Mouse (Mus musculus): ENCODE data around the gene Ccdc27. TPM values are rescaled to one million over a fixed set of nuclear protein-coding genes. Genes with fewer than 3 reads are reported as not detected.
A peak's percentile ranks its signal among the peaks of the same experiment; 100 is the strongest.

Ccdc27 gene
- total RNA-seq, 2 experiments from 2014 or later: not detected

DNA sequence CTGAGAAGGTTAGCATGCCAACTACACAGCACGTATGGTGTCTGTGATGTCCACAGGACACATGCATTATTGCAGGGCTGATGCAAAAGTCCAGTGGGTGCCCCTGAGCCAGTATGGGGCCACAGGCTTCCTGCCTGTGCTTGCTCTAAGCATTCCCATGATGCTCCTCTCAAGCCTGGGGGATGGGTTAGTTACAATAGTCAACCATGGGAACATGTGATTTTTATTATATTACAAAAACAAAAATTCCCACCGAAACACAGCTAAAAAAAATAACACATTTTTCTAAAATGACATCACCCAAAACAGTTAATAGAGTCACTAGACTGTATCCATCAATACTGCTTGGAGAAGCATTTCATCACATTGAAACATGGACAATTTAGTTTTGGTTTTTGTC is 13.6 kb upstream of the Ccdc27 start:
- no peak for TF ChIP-seq CTCF (IDR thresholded peaks at IDR 0.05)
- Histone ChIP-seq H3K27ac (no peak overlapping the region), H3K4me3 (no peak overlapping the region)
- intact Hi-C loops (cut with DNase I): no loop called here
- DNase-seq: peak; percentile 17

DNA sequence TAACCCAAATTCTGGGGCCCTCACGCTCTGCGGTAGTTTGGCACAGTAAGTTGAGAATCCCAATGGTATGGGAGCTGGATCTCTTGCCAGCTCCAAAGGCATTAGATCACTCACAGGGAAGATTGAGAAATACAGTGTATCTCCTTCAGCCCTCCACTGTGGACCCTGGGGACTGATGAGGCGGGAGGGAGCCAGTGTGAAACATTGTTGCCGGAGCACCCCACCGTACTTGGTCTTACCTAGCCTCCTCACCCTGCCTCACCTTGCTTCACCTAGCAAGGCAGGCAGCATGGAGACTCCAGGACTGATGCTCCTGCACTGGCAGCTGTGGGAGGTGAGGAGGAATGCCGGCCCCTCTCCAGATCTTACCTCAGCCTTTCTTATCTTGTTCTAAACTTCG is 13.0 kb upstream of the Ccdc27 start:
- no peak overlapping the region for H3K27ac ChIP-seq
- intact Hi-C loops (cut with DNase I): no loop called here
- DNase-seq: peak; percentile 37
- no peak for TF ChIP-seq CTCF (IDR thresholded peaks at IDR 0.05)
- H3K4me3 ChIP-seq: no peak overlapping the region

DNA sequence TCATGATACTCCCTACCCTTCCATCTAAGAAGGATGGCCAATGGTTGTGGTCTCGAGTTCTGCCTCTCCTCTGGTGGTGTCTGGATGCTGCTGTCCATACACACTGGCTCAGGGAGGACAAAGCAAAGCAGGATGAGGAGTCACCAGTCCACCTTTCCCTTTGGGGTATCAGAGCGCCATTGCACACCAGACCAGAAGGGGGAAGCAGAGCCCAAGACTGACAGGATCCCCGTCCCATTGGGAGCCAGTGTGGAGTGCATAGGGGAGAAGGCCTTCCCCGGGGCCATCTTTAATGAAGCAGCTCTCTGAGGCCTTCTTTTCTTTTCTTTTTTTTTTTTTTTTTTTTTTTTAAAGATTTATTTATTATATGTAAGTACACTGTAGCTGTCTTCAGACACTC is 10.6 kb upstream of the Ccdc27 start:
- intact Hi-C loops (cut with DNase I): no loop called here
- DNase-seq: peak; percentile 8
- no peak overlapping the region for H3K27ac ChIP-seq
- no peak for TF ChIP-seq CTCF (IDR thresholded peaks at IDR 0.05)
- H3K4me3 ChIP-seq: no peak overlapping the region

DNA sequence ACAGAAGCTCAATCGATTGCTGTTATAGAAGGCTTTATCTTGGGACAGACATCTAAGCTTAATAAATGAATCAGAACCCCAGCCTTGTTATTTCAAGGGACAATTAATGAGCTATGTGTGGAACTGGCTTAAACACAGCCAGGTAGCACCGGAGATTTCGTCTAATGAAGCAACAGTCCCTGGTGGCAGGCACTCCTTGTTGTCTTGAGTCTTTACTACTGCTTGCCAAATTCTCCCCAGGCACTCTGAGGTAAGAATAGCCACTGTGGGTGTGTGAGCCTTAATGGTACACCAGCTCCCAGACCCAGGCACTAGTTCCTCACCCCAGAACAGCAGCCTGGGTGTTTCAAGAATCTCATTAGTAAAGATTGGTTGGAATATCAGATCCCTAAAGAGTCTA is 8.9 kb upstream of the Ccdc27 start:
- intact Hi-C loops (cut with DNase I): no loop called here
- H3K4me3 ChIP-seq: no peak overlapping the region
- TF ChIP-seq CTCF (IDR thresholded peaks at IDR 0.05): no peak

DNA sequence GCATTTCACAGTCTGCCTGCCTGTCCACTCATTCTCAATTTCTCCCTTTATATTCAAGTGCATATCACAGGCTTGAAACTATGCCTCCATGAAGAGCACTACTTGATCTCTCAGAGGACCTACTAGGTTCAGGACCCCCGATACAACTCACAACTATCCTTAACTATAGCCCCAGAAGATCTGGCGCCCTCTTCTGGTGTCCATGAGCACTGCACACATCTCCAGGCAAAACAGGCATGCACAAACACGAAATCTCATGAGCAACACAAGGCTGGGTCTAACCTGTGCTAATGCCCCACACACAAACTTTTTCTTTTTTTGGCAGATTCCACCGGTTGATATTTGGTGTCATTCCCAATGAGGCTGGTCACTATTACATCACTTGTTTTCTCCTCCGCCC is 3.4 kb upstream of the Ccdc27 start:
- intact Hi-C loops (cut with DNase I): no loop called here
- TF ChIP-seq CTCF (IDR thresholded peaks at IDR 0.05): peak; percentile 24; the same call in 1 of the 2 replicates
- no peak overlapping the region for H3K4me3 ChIP-seq
- H3K27ac ChIP-seq: no peak overlapping the region
- DNase-seq: no peak

More for the DNA sequence above, 8.9 kb upstream of the Ccdc27 start:
- DNase-seq: peak; percentile 2
- no peak overlapping the region for H3K27ac ChIP-seq

DNA sequence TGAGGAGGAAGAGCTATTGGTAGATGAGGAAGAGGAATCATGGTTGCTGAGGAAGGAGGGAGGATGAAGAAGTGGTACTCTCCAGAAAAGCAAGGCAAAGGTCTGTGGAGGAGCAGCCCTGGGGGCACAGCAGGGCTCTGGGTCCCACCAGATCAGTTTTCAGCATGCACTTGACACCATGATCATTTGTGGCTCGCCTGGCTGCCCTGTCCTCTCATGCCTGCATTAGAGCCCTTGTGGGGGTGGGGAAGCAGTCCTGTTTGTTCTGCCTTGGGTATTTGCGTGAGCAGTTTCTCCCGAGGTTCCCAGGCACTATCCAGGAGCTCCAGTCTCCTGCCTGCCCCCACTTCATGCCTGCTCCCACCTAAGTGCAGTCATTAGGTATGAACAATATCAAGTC is 5.4 kb downstream of the Ccdc27 start:
- no peak overlapping the region for H3K4me3 ChIP-seq
- no peak overlapping the region for H3K27ac ChIP-seq
- intact Hi-C loops (cut with DNase I): no loop called here
- DNase-seq: peak; percentile 6
- no peak for TF ChIP-seq CTCF (IDR thresholded peaks at IDR 0.05)

DNA sequence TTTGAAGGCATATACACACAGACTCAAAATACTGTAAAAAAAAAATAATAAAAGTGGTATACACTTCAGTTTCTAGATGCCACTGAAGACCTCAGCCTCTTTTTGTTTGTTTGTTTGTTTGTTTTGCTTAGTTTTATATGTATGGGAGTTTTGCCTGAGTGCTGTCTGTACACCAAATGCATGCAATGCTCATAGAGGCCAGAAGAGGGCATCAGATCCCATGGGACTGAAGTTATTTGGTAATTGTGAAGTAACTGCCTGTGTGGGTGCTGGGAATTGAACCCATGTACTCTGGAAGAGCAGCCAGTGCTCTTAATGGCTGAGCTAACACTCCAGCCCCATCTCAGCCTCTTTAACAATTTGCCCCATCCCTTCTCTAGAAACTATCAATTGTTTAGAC is 13.8 kb downstream of the Ccdc27 start:
- intact Hi-C loops (cut with DNase I): no loop called here
- DNase-seq: no peak
- peak; percentile 42 for TF ChIP-seq CTCF (IDR thresholded peaks at IDR 0.05)
- Histone ChIP-seq H3K27ac (no peak overlapping the region), H3K4me3 (no peak overlapping the region)

DNA sequence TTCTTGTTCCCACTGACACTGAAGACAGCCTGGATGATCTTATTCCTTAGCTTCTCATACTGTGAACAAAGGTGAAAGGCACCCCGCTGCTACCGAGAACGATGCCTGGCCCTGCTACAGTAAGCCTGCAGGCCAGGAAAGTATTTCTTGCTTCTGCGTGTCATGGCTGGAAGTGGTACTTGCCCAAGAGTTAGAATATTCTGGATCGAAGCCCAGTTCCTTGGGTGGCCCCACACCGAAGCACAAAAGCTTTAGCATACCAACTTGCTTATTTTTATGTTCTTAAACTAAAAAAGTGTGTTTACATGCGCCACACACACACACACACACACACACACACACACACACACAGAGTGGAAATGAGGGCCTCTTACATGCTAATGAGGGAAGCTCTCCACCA is 14.4 kb downstream of the Ccdc27 start:
- Histone ChIP-seq H3K27ac (no peak overlapping the region), H3K4me3 (no peak overlapping the region)
- DNase-seq: no peak
- intact Hi-C loops (cut with DNase I): no loop called here
- TF ChIP-seq CTCF (IDR thresholded peaks at IDR 0.05): no peak

DNA sequence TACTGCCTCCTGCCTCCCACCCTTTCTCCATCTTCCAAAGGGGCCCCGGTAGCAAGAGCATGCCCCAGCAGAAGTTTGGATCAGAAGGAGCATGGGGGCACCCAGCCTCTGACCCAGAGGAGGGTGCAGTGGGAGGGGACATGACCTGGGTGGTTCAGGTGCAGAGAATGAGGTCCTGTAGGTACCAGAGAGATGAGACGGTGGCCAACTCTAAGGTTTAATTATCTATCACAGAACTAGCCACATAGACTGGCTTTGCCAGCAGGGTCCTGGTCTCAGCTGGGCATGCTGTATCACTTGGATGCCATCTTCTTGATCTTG is 16.1 kb downstream of the Ccdc27 start:
- DNase-seq: no peak
- Histone ChIP-seq H3K27ac (peak overlapping the region; percentile 62; the same call in 1 of the 2 replicates), H3K4me3 (peak overlapping the region; percentile 72)
- intact Hi-C loops (cut with DNase I): no loop called here
- TF ChIP-seq CTCF (IDR thresholded peaks at IDR 0.05): no peak

DNA sequence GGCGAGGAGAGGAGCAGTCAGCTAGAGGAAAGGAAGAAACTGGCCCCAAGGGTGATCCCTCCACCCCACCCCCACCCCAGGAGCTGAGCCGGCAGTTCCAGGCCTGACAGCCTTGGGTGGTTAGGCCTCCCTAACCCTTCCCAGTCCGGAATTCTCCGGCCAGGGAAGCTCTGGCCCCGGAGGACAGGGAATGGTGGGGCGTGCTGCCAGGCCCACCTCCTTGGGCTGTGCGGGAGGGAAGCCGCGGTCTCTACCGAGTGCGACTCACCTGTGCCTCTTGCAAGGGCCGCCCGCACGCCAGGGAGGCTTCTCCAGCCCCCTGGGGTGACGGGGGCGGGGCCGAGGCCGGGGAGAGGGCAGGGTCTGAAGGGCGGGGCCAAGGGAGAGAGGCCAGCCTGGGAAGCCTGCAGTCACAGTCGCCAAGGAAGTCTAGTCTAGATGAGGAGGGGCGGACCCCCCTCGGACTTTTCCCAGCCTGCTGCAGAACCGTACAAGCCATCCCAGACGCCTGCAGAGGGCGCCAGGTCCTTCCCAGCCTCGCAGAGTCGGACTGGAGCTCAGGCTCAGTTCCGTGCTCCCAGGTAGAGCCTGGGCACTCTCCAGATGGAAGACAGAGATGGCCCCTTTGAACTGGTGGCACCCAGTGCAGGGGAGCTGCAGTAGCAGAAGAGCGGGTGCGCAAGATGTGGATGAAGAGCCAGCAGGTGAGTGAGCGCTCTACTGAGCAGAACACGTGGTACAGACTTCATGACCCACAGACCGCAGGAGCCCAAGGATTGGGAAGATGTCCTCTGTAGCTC is 16.6 kb downstream of the Ccdc27 start, which contains the start of gene Smim1:
Gene Smim1 (minus strand): TSS at position 590 of the 800 bp plus-strand sequence.
- Histone ChIP-seq H3K4me3 (peak within 1 kb of the TSS; percentile 72), H3K27ac (peak within 1 kb of the TSS; percentile 62)
- peak; percentile 79 for DNase-seq
- intact Hi-C loops (cut with DNase I): no loop called here
- TF ChIP-seq CTCF (IDR thresholded peaks at IDR 0.05): peak; percentile 61

DNA sequence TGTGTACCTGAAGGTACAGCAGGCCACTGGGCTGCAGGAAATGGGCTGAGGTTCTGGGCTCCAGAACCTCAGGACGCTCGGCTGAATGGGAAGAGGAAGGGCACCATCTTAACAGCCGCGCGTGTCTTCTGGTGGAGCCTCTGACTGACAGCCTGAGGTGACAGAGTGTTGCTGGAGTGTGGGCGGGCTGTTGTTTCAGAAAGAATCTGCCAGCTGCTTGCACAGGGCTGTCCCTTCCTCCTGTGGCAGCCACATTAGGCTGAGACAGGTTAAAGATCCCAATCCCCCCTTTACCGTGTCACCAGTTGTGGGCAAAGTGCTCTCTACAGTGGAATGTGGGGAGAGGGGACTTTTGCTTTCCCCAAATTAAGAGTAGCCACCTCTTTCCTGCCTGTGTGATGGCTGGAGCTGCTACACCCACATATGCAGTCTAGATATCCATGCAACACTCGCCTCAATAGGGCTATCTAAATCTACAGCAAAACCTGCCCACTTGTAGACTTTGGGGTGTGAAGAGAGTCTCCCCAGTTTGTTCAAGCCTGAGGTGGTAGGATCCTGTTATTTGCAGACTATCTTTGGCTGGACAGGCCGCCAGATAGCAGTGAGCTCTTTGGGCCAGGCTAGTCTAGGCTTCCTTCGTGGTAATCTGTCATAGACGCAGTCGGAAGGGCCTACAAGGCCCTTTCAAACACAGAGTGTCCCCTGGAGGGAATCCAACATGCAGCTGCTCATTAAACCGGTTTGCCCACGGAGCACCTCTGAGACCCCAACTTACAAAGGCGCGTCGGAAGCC is 17.6 kb downstream of the Ccdc27 start:
- intact Hi-C loops (cut with DNase I): no loop called here
- Histone ChIP-seq H3K4me3 (peak overlapping the region; percentile 72), H3K27ac (peak overlapping the region; percentile 62)
- no peak for TF ChIP-seq CTCF (IDR thresholded peaks at IDR 0.05)
- no peak for DNase-seq

DNA sequence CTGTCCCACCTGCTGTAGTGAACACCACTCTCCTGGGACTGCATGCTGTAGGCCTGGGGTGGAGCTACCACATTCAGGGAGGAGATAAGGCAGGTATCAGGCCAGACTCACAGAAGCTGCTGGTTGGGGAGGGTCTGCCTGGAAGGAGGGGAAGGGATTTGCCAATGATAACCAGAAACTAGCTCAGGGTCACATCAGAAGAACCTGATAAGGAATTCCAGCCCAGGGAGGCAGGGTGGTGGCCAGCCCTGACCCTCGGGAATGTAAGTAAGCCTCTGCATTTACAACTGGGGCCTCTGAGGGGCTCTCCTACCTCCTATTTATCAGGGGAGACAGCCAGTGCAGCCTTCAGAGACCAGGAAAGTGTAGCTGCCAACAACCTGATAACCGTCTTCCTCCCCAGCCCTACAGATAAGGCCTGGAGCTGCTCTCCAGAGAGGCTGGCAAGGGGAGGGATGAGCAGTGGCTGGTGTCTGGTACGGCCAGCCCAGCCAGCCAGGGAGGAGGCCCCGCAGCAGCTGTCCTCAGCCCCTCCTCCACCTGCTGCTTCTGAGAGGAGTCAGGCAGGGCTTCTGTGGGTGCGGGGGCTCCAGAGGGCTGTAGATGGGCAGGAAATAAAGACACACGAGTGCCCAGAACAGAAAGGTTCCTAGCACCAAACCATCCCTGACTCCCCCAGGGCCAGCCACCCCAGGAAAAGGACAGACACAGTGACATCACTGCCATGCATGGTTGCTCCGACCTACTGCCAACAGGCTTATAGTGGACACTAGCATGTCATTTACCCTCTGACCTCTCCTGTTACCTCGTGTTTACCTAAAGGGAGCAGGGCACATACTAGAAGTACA is 18.5 kb downstream of the Ccdc27 start:
- intact Hi-C loops (cut with DNase I): no loop called here
- no peak for DNase-seq
- no peak overlapping the region for H3K4me3 ChIP-seq
- TF ChIP-seq CTCF (IDR thresholded peaks at IDR 0.05): no peak
- 0 out of 2 replicates have a peak overlapping the region, but pooled peaks have one; percentile 57 for H3K27ac ChIP-seq

Data from gastrocnemius, adult 2 months (tissue).